Mouse (Mus musculus) liver, embryonic 14.5 days (tissue): ENCODE results near the gene Shisa3. TPM values are rescaled to one million over a fixed set of nuclear protein-coding genes. Genes with fewer than 3 reads are reported as not detected.

Experiments used
- ATAC-seq: fragments of 200-750 bp; cut with Nextera tagmentation; 2 replicates; pipeline ENCODE4 v1.8.0; 2017; ENCODE audit warnings: moderate number of reproducible peaks, mild to moderate bottlenecking, moderate library complexity; ENCODE audit not compliant: insufficient read depth
- DNase-seq, 3 experiments: peaks; one replicate each; pipeline ENCODE4 v3.0.0-alpha.2; 2012 to 2013; ENCODE audit warnings: low read depth in 3 of 3, low spot score in 3 of 3
- H3K27ac ChIP-seq: fragments of 300-500 bp; sonication (generic); 2 replicates; pipeline ENCODE4 v1.5.1; 2014; ENCODE audit warnings: moderate library complexity, mild to moderate bottlenecking, control low read depth, inconsistent platforms
- H3K27me3 ChIP-seq: fragments of 300-500 bp; sonication (generic); 2 replicates; pipeline ENCODE4 v1.6.1; 2014; ENCODE audit warnings: mild to moderate bottlenecking, low read length, moderate library complexity; ENCODE audit not compliant: control insufficient read depth, insufficient read depth
- H3K36me3 ChIP-seq: fragments of 300-500 bp; sonication (generic); replicated peaks from 2 replicates; pipeline ENCODE4 v1.6.1; 2014; ENCODE audit warnings: low read depth; ENCODE audit not compliant: control insufficient read depth, insufficient read depth
- H3K4me1 ChIP-seq, 2 experiments: fragments of 200-500 bp in 1 of 2; fragments of 300-500 bp in 1 of 2; sonication (generic) in 1 of 2; replicated peaks; 2 replicates each; pipeline ENCODE4 v1.6.1; 2012 to 2014; ENCODE audit warnings: antibody characterized with exemption in 1 of 2, inconsistent platforms in 1 of 2, low read length in 1 of 2; ENCODE audit not compliant: control insufficient read depth in 2 of 2, insufficient read depth in 2 of 2
- H3K4me2 ChIP-seq: fragments of 300-500 bp; sonication (generic); 2 replicates; pipeline ENCODE4 v1.6.1; 2014; ENCODE audit warnings: low read depth, mild to moderate bottlenecking, control low read depth, moderate library complexity
- H3K4me3 ChIP-seq, 2 experiments: fragments of 200-500 bp in 1 of 2; fragments of 300-500 bp in 1 of 2; sonication (generic) in 1 of 2; 2 replicates each; pipeline ENCODE4 v1.5.1; 2012 to 2014; ENCODE audit warnings: low read depth in 2 of 2, low read length in 2 of 2, mild to moderate bottlenecking in 2 of 2, control low read depth in 1 of 2, inconsistent platforms in 1 of 2, moderate library complexity in 1 of 2; ENCODE audit not compliant: insufficient read depth in 1 of 2
- H3K9ac ChIP-seq: fragments of 300-500 bp; sonication (generic); replicated peaks from 2 replicates; pipeline ENCODE4 v1.6.1; 2014; ENCODE audit warnings: mild to moderate bottlenecking, control low read depth, moderate library complexity
- H3K9me3 ChIP-seq: fragments of 300-500 bp; sonication (generic); 2 replicates; pipeline ENCODE4 v1.6.1; 2016; ENCODE audit warnings: low read length, mixed read lengths; ENCODE audit not compliant: control insufficient read depth
- CTCF ChIP-seq: IDR thresholded peaks from 2 replicates; pipeline ENCODE4 v1.5.1; 2016; ENCODE audit warnings: antibody characterized with exemption, low read depth, control low read depth
- EP300 ChIP-seq: IDR thresholded peaks from 2 replicates; pipeline ENCODE4 v1.6.1; 2016; ENCODE audit warnings: antibody characterized with exemption, low read depth
- WGBS: fragments of 180-500 bp; shearing (Covaris S2); extraction: QIAGEN DNeasy Blood & Tissue Kit; methylation state at CpG from one replicate; pipeline ENCODE4 v1.1.7; 2014; ENCODE audit not compliant: insufficient replicate concordance; 5-methylcytosine and 5-hydroxymethylcytosine counted together
- polyA plus RNA-seq, 2 experiments: library from polyadenylated mRNA; depleted of rRNA in 1 of 2; stranded (reverse) in 1 of 2; unstranded in 1 of 2; fragments of >200 nt; fragmentation: Nextera tagmentation in 1 of 2; extraction: Ambion mirVana in 1 of 2; gene quantifications; 2 replicates each; pipeline versions ENCODE4 v1.2.1 to v1.2.3; 2012 to 2014

Gene Shisa3
- polyA plus RNA-seq, 2 experiments: 0.55 to 0.68 TPM

- no peaks in the 10 kb centered on the region for H3K4me1 ChIP-seq
- WGBS: 54% methylated on average over 2 of the region's 2 CpGs
- TF ChIP-seq EP300: no peak
- TF ChIP-seq CTCF: no peak
Measured at GRCm38 (mm10) chr5:67575705-67576104, 32.0 kb upstream of the Shisa3 start.

DNA sequence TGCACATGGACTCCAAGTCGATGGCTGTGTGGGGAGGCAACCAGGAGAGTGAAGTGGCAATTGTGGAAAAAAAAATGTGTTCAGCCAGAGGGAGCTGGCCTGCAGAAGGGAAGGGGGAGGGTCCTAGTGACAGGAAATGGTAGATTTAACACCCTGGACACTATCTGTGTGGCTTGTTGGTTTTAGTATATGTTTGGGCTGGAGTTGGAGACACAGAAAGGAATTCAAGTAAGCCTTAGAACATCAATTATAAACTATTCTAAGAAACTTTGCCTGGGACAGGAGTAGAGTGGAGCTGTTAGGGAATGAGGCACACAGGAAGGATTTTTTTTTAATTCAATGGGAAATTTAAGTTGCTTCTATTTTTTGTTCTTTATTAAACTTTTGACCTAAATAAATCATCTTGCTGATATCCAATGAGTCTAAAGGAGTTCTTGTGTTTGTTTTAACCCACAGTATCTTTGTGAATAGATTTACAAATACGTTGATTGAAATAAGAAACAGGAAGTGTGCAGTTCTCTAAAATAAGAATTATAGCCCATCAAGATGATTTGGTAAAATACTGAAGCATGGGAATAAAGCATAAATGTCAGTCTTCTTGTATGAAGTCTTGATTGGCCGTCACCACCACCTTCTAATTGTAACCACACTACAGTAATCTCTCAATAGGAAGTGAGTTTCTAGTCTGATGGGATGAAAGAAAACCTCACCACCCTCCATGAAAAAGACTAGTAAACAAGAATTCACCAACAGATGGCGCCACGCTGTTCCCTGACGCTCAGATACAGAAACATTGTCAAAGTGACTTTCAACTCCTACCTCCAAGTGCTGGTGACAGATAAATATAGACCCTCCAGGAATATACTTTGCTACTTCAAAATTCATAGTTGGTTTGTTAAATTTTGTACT is 27.7 kb upstream of the Shisa3 start:
- no peak for ATAC-seq
- Histone ChIP-seq H3K27me3 (no peaks in the 10 kb centered on the region), H3K4me2 (no peak overlapping the region), H3K9me3 (no peaks in the 10 kb centered on the region), H3K27ac (no peak overlapping the region), H3K4me1 (no peaks in the 10 kb centered on the region), H3K36me3 (no peaks in the 10 kb centered on the region), H3K4me3 (no peak overlapping the region), H3K9ac (no peak overlapping the region)
- peak in 1 of 3 experiments; percentile 0 for DNase-seq
- WGBS: 36% methylated on average over 6 of the region's 6 CpGs
- peak; percentile 10; the same call in 1 of the 2 replicates for TF ChIP-seq CTCF
- TF ChIP-seq EP300: no peak

More at GRCm38 (mm10) chr5:67575705-67576104, 32.0 kb upstream of the Shisa3 start:
- Histone ChIP-seq H3K4me2 (no peak overlapping the region), H3K4me3 (no peak overlapping the region), H3K27ac (no peak overlapping the region), H3K36me3 (no peaks in the 10 kb centered on the region), H3K9me3 (no peaks in the 10 kb centered on the region), H3K27me3 (no peaks in the 10 kb centered on the region), H3K9ac (no peak overlapping the region)
- ATAC-seq (no peak), DNase-seq (no peak)

DNA sequence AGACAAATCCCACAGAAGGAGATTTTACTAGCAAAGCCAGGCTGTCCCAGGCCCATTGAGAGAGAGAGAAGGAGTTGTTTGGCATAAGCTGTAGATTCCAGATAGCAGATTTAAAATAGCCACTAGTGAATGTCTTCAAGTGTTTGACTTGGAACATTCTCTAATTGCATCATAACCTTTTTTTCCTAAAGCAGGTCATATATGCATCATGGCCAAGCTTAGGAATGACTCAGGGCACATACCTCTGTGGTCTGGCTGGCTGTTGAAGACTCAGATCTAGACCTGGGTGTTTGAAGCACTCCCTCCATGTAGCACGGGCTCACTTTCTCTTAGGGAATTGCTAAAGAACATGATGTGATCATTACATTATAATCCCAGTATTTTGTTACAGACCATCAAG is 12.6 kb upstream of the Shisa3 start:
- Histone ChIP-seq H3K4me2 (no peak overlapping the region), H3K27ac (no peak overlapping the region), H3K27me3 (no peaks in the 10 kb centered on the region), H3K36me3 (no peaks in the 10 kb centered on the region), H3K4me3 (no peak overlapping the region), H3K9ac (no peak overlapping the region), H3K9me3 (no peaks in the 10 kb centered on the region), H3K4me1 (no peaks in the 10 kb centered on the region)
- WGBS: 63% methylated on average over 1 of the region's 1 CpGs
- TF ChIP-seq EP300: no peak
- TF ChIP-seq CTCF: no peak
- DNase-seq (no peak), ATAC-seq (no peak)

DNA sequence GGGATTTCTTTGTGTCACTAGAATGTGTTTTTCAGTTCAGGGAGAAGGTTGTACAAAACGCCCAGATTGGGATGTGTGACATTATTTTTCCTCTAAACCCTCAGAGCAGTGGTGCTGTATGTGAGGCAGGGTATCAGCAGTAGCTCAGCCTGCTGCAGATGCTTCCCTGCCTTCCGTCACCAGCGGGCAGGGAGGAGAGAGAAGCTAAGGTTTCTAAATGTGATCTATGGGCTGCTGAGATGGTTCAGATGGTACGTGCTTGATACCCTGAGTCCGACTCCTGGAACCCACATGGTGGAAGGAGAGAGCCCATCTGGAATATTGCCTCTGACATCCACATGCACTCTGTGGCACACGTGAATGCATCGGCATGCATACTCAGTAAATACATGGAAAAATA is 12.1 kb upstream of the Shisa3 start:
- no peak overlapping the region for H3K4me2 ChIP-seq
- WGBS: 60% methylated on average over 7 of the region's 7 CpGs
- H3K4me1 ChIP-seq: no peaks in the 10 kb centered on the region
- no peak for ATAC-seq
- H3K9ac ChIP-seq: no peak overlapping the region
- H3K27me3 ChIP-seq: no peaks in the 10 kb centered on the region
- no peaks in the 10 kb centered on the region for H3K36me3 ChIP-seq
- no peak for DNase-seq
- no peaks in the 10 kb centered on the region for H3K9me3 ChIP-seq
- TF ChIP-seq EP300: no peak
- no peak for TF ChIP-seq CTCF
- H3K4me3 ChIP-seq: no peak overlapping the region
- no peak overlapping the region for H3K27ac ChIP-seq

GRCm38 (mm10) chr5:67599935-67600334 is 7.7 kb upstream of the Shisa3 start:
- no peak overlapping the region for H3K9ac ChIP-seq
- DNase-seq: no peak
- WGBS: 53% methylated on average over 9 of the region's 9 CpGs
- TF ChIP-seq CTCF: no peak
- TF ChIP-seq EP300: no peak
- no peak overlapping the region for H3K4me3 ChIP-seq
- no peaks in the 10 kb centered on the region for H3K9me3 ChIP-seq
- H3K4me2 ChIP-seq: no peak overlapping the region
- no peaks in the 10 kb centered on the region for H3K4me1 ChIP-seq
- no peak overlapping the region for H3K27ac ChIP-seq
- H3K36me3 ChIP-seq: no peaks in the 10 kb centered on the region
- H3K27me3 ChIP-seq: peaks cover under 1% of the 10 kb centered on the region; the same call in 1 of the 2 replicates
- no peak for ATAC-seq
